Mouse (Mus musculus): ENCODE results near the gene Gale.

GRCm38 (mm10) chr4:135926861-135927260 is 36.7 kb upstream of the Gale start:
- no peak for TF ChIP-seq CTCF (IDR thresholded peaks at IDR 0.05; ENCODE audit: low read depth, low read length)
- TF ChIP-seq POLR2A (IDR thresholded peaks at IDR 0.05; ENCODE audit: insufficient read depth, low read length), result no peak
- no peak for TF ChIP-seq EP300 (IDR thresholded peaks at IDR 0.05; ENCODE audit: insufficient read depth, low read depth, low read length)

Data from ES-Bruce4 (cell line).